Mouse (Mus musculus): ENCODE measurements around the gene Rpl10-ps3.

The Rpl10-ps3 gene

DNA sequence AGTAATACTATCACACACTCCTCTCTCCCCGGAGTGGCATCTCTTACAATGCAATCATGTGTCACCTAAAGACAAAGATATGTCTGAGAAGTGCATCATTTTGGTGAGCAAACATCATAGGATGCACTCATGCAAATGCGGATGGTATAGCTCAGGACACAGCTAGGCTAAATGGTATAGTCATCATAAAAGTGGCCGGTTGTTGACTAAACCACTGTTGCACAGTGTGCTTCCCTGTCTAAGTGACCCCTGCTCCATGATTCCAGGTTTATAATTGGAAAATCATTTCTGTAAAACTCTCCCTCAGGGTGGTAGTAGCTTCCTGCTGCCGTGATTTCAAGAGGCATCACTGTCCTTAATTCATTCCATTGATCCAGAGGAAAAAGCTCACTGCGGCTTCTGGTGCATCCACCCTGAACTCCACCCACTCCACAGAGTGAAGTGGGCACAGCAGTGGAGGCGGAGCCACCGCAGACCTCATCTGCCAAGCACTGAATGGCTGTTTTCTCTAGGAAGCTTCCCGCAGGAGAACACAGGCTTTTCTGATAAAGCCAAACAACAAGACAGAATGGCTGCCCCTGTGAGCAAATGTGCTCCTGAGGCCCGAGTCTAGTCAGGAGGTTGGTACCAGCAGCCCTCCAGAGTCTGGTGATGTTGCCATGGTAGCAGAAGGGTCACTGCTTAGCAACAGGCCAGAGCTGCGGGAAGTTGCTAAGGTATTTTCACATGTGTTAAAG lies 38.9 kb downstream of the Rpl10-ps3 start:
- no peak for DNase-seq

DNA sequence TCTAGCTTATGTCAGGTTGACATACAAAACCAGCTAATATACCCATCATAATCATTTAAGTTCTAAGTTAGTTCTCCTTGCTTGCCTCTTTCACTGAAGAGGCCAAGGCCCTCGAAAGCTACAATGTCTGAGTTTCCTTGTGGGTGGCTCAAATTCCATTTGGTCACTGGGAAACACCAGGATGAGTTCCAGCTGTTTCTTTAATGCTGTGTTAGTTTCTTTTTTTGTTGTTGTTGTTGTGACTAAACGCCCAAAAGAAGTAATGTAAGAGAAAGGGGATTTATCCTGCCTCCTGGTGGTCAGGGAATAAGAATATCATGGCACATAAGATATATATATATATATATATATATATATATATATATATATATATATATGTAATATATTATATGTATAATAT lies 39.7 kb downstream of the Rpl10-ps3 start:
- DNase-seq = no peak

DNA sequence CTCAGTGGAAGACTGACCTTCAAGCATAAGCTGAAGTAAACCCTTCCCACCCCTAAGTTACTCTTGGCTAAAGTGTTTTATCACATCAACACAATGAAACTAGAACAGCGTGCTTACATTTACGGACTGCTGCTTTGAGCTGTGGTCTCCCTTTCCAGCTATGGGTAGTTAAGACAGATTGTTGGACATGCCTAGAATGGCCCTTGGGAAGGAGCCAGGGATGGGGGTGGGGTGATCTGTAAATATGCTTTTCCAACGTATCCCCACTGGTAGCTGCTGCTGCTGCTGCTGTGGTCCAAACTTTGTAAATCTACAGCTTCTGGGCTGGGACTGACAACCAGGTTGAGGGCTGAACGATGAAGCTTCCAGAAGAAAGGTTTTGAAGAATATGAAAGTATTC lies 40.8 kb downstream of the Rpl10-ps3 start:
- no peak for DNase-seq

DNA sequence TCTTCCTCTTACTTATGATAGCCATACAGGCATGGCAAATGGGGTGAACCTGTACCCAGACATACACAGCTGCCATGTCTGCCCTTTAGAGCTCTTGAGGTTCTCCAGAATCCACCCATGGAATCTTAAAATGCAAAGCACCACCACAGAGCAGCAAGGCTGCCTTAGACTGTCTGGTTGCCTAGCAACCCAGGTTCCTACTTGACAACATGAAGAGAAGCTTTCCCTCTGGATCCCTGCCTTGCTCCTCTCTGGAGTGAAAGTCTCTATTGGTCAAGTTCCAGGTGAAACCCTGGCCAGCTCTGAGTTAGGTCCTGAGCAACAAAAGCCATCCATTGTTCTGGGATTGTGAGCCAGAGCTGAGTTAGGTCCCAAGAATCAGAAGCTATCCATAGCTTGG lies 43.0 kb downstream of the Rpl10-ps3 start:
- DNase-seq = no peak

DNA sequence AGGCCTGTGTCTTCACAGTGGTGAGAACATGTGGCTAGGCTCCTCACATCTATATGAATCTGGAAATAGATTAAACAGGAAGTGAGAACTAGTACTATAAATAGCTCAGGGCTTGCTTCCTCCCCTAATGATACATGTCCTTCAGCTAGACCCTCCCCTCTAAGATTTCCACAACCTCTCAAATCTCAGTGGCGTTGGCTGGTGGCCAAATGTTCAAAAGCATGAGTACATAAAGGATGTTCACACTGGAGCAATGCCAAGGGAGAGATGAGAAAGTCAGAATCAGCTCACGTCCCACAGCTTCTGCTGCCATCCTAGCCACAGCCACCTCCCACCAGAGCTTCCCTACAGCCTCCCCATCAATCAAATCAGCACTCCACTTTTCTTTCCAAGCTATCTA lies 46.4 kb downstream of the Rpl10-ps3 start:
- DNase-seq = no peak
